ENCODE assay signal across 26 mouse cellular contexts in genomic region chr9:82888645-82889044, GRCm38 (mm10). TPM values are rescaled to one million over a fixed set of nuclear protein-coding genes. Genes with fewer than 3 reads are reported as not detected.
DNase-seq lines count a peak whose midpoint lies in the region; ATAC-seq and TF ChIP-seq lines count a peak whose summit lies in the region.
"Had no signal": no experiment of that assay in that cellular context is flagged by ENCODE, and none has a peak within 500 bp of the region (broad histone marks: within the 10 kb centered on the region; RNA-seq: fewer than 3 reads in every experiment).

No protein-coding gene starts in this region.

- no peaks in the 10 kb centered on the region for H3K79me2 ChIP-seq in CH12.LX (replicated peaks; ENCODE audit: control insufficient read depth, extremely low read depth, insufficient read depth, poor library complexity, severe bottlenecking)

- no peak overlapping the region for H3K9ac ChIP-seq in forebrain, embryonic 14.5 days (ENCODE audit: low read length)
- no peak overlapping the region for H3K9ac ChIP-seq in CH12.LX (ENCODE audit: insufficient read depth, low read depth)
- H3K9ac ChIP-seq: heart, embryonic 13.5 days; lung, embryonic 15.5 days had no signal

- no peak for TF ChIP-seq POLR2A in CH12.LX (IDR thresholded peaks at IDR 0.05; ENCODE audit: low read depth, low read length)

- H3K27ac ChIP-seq in forebrain, embryonic 14.5 days (ENCODE audit: low read depth, low read length), result no peak overlapping the region
- H3K27ac ChIP-seq in forebrain, embryonic 10.5 days, result no peak overlapping the region
- H3K27ac ChIP-seq in CH12.LX (ENCODE audit: insufficient read depth, low read depth), result no peak overlapping the region
- H3K27ac ChIP-seq: heart, embryonic 13.5 days; lung, embryonic 15.5 days had no signal

- no peak overlapping the region for H3K4me3 ChIP-seq in forebrain, embryonic 14.5 days (ENCODE audit: low read depth, low read length)
- H3K4me3 ChIP-seq in forebrain, embryonic 10.5 days, result no peak overlapping the region
- no peak overlapping the region for H3K4me3 ChIP-seq in CH12.LX (replicated peaks in 1 of 3; ENCODE audit: low read depth in 2 of 3, low read length in 2 of 3, poor library complexity in 1 of 3)
- H3K4me3 ChIP-seq: heart, embryonic 13.5 days; layer of hippocampus, adult 2 months; lung, embryonic 15.5 days had no signal

- H3K4me1 ChIP-seq in forebrain, embryonic 14.5 days (ENCODE audit: control insufficient read depth, insufficient read depth, low read length), result no peaks in the 10 kb centered on the region
- no peaks in the 10 kb centered on the region for H3K4me1 ChIP-seq in forebrain, embryonic 10.5 days
- no peaks in the 10 kb centered on the region for H3K4me1 ChIP-seq in CH12.LX (ENCODE audit: control insufficient read depth in 1 of 2, insufficient read depth in 2 of 2)
- H3K4me1 ChIP-seq: heart, embryonic 13.5 days; lung, embryonic 15.5 days had no signal

- peak; percentile 65 for TF ChIP-seq EP300 in CH12.LX (IDR thresholded peaks at IDR 0.05; ENCODE audit: low read length)

- no peak for ATAC-seq in forebrain, embryonic 14.5 days
- ATAC-seq: forebrain, embryonic 16.5 days; hindbrain, embryonic 16.5 days; midbrain, embryonic 16.5 days had no signal

- peak; percentile 16 for DNase-seq in forebrain, embryonic 14.5 days (ENCODE audit: low spot score)
- no peak for DNase-seq in forebrain, embryonic 10.5 days (ENCODE audit: extremely low spot score, low spot score)
- peak; percentile 37 for DNase-seq in layer of hippocampus, adult 9-11 months
- no peak for DNase-seq in layer of hippocampus, adult 9-10 months (ENCODE audit: low spot score)
- no peak for DNase-seq in CH12.LX (ENCODE audit: extremely low read depth)
- peak; percentile 80 for DNase-seq in brain, adult 2 months (ENCODE audit: low read depth, low spot score)
- no peak for DNase-seq in cerebellum, adult 11-12 months
- no peak for DNase-seq in kidney, adult 11 months
- DNase-seq: adrenal gland, postnatal 14 days; cerebellum, adult 8-10 months; cerebellum, postnatal 25 days; gastrocnemius, postnatal 14 days; heart, postnatal 10 days; kidney, adult 2 months; kidney, postnatal 36 days; layer of hippocampus, postnatal 36 days; liver; right cerebral cortex, postnatal 4 days had no signal

- TF ChIP-seq RAD21 in CH12.LX (IDR thresholded peaks at IDR 0.05; ENCODE audit: low read depth, low read length), result no peak

- peaks cover 60% of the 10 kb centered on the region for H3K36me3 ChIP-seq in forebrain, embryonic 14.5 days (ENCODE audit: control insufficient read depth, insufficient read depth, low read length)
- peaks cover 100% of the 10 kb centered on the region for H3K36me3 ChIP-seq in forebrain, embryonic 10.5 days (replicated peaks)
- peaks cover 25 to 68% of the 10 kb centered on the region in 2 experiments for H3K36me3 ChIP-seq in CH12.LX (replicated peaks in 1 of 2; ENCODE audit: control insufficient read depth in 1 of 2, insufficient read depth in 1 of 2, low read length in 1 of 2)

- H3K27me3 ChIP-seq in forebrain, embryonic 14.5 days (replicated peaks; ENCODE audit: control insufficient read depth, insufficient read depth, low read length), result no peaks in the 10 kb centered on the region
- no peaks in the 10 kb centered on the region for H3K27me3 ChIP-seq in forebrain, embryonic 10.5 days (ENCODE audit: poor library complexity, severe bottlenecking)
- H3K27me3 ChIP-seq in CH12.LX (replicated peaks), result no peaks in the 10 kb centered on the region
- H3K27me3 ChIP-seq: heart, embryonic 13.5 days; lung, embryonic 15.5 days had no signal

- no peaks in the 10 kb centered on the region for H3K9me3 ChIP-seq in forebrain, embryonic 14.5 days (replicated peaks; ENCODE audit: control insufficient read depth, low read length)
- no peaks in the 10 kb centered on the region for H3K9me3 ChIP-seq in forebrain, embryonic 10.5 days
- no peaks in the 10 kb centered on the region for H3K9me3 ChIP-seq in CH12.LX (replicated peaks; ENCODE audit: low read length)
- H3K9me3 ChIP-seq: heart, embryonic 13.5 days; lung, embryonic 15.5 days had no signal

- in situ Hi-C loops in CH12.LX (cut with MboI; ENCODE audit: low pct_ligation_motif_present, low pct_unique_long_range_greater_than_20kb, low sequenced_read_pairs), result no loop called here

- H3K4me2 ChIP-seq in forebrain, embryonic 14.5 days (ENCODE audit: low read length), result no peak overlapping the region
- H3K4me2 ChIP-seq in CH12.LX (ENCODE audit: insufficient read depth, low read depth, poor library complexity, severe bottlenecking), result no peak overlapping the region
- H3K4me2 ChIP-seq: heart, embryonic 13.5 days; lung, embryonic 15.5 days; midbrain, embryonic 11.5 days had no signal

- dilution Hi-C loops in CH12.LX (cut with MboI; ENCODE audit: extremely low pct_ligation_motif_present, extremely low pct_unique_long_range_greater_than_20kb, low sequenced_read_pairs), result no loop called here

- no peak for TF ChIP-seq CTCF in CH12.LX (conservative IDR thresholded peaks at IDR 0.05 in 1 of 2, IDR thresholded peaks at IDR 0.05 in 1 of 2; ENCODE audit: low read depth in 2 of 2, low read length in 2 of 2)

TF ChIP-seq in CH12.LX, 34 proteins besides CTCF, POLR2A, EP300 and RAD21:
- TF ChIP-seq PAX5 (IDR thresholded peaks at IDR 0.05; ENCODE audit: low read length) (no peak), IRF4 (IDR thresholded peaks at IDR 0.05; ENCODE audit: low read depth, low read length) (peak; percentile 59; the same call in 1 of the 2 replicates)
TF ChIP-seq in CH12.LX: peak in this region for 1.

RNA-seq across cellular contexts. Expression of gene Irak1bp1, which starts 59.3 kb away (rescaled TPM):
- polyA plus RNA-seq in forebrain, embryonic 14.5 days (2014; fragmentation: Nextera tagmentation; extraction: Ambion mirVana), result 45.5 and 47.5 TPM in 2 replicates
- 27.5 and 29.8 TPM in 2 replicates for polyA plus RNA-seq in forebrain, embryonic 10.5 days (2016; fragmentation: Nextera tagmentation; extraction: Ambion mirVana)
- 15.6 and 16.3 TPM in 2 replicates for total RNA-seq in CH12.LX (2012; rRNA removed)
- 44.2 and 48.7 TPM in 2 replicates for total RNA-seq in CH12.LX (2014; rRNA removed)
- 26.6 and 31.4 TPM in 2 replicates for polyA plus RNA-seq in CH12.LX (2012; ENCODE audit: insufficient read length, low read depth)
- total RNA-seq: neutrophil, adult 5-6 weeks had no signal

Comparison
In these comparisons a context has a peak if more than half of its experiments do, and no peak if none do; other contexts are left out.
1. DNase-seq: peak in forebrain, embryonic 14.5 days (single experiment), layer of hippocampus, adult 9-11 months (single experiment) and brain, adult 2 months (single experiment); none in forebrain, embryonic 10.5 days (single experiment), layer of hippocampus, adult 9-10 months (single experiment), CH12.LX (single experiment), cerebellum, adult 11-12 months (single experiment) and kidney, adult 11 months (single experiment).